Mouse (Mus musculus) cerebellum, postnatal 10 days (tissue): ENCODE results near the gene D17H6S53E.
A peak's percentile ranks its signal among the peaks of the same experiment; 100 is the strongest.
"Not testable (repeated sequence)": the region's sequence is repeated elsewhere in the genome, so short reads cannot be mapped to it uniquely, and the experiment has no call there.

Experiments used
- DNase-seq, 2 experiments: peaks; one replicate each; pipeline ENCODE4 v3.0.0; 2021; ENCODE audit warnings: mixed read lengths in 2 of 2

Gene D17H6S53E

DNA sequence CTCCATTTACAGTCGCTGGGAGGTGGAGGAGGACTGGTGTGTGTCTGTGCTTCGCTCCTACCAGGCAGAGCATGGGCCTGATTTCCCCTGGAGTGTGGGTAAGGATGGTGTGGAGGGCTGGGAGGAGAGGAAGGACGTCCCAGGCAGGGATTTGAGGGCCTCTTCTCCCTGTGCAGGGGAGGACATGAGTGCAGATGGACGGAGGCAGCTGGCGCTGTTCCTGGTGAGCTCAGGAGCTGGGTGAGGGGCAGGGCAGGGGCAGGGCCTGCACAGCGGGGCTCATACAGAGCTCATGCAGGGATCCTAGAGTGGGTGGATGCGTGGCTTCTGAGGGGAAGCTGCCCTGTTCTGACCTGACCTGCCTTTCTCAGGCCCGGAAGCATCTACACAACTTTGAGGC, 23.9 kb upstream of the D17H6S53E start:
- peak; percentile 61 to 70 for DNase-seq

DNA sequence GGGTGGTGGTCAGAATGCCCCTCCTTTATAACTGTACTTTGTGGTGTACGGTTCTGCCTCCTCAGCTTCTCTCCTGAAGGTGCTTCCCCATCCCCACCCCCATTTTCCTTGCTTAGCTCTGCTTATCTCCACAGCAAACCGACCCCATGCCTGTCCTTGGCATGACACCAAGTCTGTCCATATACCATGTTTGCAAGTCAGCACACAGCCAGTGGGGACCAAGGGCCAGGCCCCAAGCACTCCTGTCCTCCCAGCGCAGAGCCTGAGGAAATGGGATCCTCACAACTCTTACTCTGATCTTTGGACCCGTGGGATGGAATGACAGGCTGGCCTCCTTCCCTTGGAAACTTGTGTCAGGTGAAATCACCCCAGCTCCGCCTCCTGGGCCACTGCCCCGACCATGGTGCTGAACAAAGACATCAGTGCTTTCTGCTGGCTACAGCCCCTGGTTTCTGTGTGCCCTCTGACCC, 22.9 kb upstream of the D17H6S53E start:
- peak; percentile 27 to 43 for DNase-seq

DNA sequence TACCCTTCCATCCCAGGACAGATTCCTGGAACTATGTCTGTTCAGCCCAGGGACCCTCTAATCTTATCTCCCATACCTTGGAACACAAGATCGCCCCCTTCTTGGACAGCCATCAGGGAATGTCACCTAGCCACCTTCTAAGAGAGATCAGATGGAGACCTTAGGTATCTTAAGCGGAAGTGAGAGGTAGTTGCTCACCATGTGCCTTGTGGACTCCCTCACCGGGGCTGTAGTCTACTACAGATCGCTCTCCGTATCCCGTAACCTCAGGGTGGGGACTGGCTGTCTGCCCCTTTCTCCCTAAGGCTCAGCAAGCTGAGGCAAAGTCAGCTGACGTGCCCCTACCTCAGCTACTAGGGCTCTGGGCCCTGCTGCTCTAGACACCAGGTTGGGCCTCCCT, 22.1 kb upstream of the D17H6S53E start:
- peak in 1 of 2 experiments; percentile 12 for DNase-seq

DNA sequence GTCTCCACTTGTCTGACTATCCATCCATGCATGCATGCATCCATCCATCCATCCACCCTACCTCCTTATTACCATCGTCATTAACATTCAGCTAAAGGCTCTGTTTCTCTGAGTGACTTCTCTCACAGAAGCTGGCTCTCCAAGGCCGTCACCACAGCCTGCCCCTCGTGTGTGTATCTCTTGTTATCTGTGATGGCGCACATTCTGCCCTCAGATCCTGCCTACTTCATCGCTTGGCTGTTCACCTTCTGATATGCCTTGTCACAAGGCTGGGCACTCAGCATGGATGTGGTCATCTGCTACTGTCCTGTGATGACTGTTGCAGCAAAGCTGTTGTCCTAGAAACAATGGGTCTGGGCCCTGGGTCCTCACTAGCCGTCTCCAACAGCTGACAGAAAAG, 21.4 kb upstream of the D17H6S53E start:
- no peak for DNase-seq

DNA sequence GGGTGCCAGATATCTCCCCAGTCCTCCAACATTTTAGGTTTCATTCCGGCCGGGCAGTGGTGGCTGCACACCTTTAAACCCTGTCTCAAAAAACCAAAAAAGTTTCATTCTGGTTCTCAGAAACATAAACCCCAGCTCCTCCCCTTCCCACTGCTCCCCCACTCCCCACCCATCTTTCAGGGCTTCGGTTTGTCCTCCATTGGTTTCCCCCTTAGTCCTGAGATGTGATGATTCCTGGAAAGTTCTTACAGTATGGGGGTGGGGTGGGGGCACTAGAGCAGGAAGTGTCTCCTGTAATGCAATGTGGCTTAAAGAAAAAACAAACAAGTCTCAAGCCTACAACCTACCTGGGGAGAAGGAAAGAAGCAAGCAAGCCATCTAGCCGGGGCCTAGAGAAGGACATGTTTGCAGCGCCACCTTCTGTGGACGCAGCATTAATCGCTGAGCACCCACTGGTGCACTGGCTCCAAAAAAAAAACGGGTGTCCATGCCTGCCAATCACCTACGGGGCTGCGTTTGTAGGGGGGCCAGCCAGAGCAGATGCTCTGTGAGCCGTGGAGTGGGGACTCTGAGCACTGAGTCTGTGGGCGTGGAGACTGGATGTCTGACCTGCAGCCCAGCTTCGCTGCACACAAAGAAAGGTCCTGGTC, 20.3 kb upstream of the D17H6S53E start:
- peak; percentile 83 to 84 for DNase-seq

DNA sequence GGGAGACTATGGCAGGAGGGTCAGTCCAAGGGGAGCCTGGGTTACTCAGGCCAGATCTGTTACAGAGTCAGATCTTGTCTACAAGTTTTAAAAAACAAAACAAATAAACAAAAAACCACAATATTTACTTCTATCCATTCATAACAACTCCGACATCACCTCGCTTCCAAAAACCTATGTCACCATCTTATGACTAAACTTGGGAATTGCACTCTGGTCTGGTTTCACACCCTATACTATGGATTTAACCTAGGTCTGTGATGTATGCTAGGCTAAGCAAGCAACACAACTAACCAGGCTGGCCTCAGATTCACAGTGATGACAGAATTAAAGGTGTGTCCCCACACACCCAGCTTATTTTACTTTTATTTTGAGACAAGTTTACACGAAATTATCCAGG, 19.7 kb upstream of the D17H6S53E start:
- DNase-seq: no peak

DNA sequence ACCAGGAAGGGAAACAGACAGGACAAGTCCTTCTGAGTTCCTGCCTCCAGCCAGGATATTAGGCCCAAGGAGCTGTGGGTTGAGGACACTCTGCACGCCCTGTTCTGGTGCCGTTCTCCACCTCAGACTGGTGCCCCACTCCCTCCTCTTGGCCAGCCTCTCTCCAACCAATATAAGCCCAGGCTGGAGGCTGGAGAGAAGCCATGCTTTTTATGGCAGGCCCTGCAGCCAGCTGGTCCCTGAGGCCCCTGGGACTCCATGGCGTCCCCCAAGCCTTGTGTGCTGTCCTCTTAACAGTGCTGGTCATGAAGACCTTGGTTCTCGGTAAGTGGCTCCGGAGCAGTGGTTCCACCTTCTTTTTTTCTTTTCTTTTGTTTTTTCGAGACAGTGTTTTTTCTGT, 18.1 kb upstream of the D17H6S53E start, which contains the start of gene Ly6g5c:
Gene Ly6g5c (plus strand): TSS at position 183 of the 400 bp plus-strand sequence.
- peak; percentile 86 to 90 for DNase-seq

DNA sequence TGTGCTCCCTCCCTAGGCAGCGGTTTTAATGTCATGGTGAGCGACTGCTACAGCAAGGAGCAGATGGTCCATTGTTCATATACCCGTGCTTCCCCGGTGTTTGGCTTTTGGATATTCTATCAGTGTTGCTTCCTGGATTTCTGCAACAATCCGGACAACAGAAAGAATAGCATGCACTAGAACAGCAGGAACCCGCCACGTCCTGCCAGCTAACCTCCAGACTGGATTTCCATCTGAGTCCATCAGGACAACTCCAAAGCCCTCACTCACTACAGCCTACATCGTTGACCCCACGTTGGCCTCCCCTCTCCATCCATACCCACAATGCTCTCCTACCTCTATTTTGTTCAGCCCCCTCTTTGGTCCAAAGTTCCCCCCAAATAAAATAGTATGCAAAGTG, 14.4 kb upstream of the D17H6S53E start:
- no peak for DNase-seq

DNA sequence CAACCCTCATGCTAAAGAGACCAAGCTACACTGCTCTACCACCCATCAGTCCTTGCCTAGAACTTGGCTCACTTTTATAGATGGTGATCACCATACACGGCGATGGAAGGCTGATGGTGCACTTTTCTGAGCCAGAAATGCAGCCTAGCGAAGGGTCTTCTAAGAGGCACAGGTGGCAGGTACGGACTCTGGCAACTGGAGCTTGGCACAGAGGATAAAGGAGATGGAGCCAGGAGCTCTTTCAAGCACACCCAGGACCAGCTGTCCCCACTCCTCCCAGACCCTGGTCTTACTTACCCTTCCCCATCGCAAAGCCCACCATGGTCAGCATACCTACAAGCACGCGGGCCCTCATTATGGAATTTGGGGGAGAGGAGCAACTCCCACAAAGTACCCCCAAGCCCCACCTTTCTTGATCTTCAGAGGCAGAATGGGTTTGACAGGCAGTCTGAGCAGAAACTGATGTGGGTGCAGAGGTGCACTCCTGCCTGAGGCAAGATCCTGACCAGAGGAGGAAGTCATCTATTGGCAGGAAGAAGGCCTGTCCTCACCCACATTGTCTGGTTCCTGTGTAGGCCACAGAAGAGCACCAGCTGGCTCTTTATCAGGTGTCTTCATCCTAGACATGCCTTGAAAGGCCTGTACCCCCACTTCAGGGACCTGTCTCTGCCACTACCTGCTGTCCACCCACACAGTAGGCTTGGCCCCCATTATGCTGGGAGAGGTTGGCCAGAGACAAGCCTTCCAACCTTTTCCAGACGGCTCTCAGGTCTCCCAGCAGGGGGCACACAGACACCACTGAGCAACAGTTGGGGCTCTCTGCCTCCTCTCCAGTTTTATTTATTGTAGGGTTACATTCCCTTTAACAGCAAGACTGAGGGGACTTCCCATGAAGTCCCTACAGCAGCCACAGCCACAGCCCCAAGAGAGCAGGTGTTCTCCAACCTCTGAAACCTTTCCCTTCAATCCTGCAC, 10.8 kb upstream of the D17H6S53E start, which contains the start of gene Ly6g5b:
Gene Ly6g5b (minus strand): TSS at position 383 of the 974 bp plus-strand sequence.
- DNase-seq: peak; percentile 68 to 70

DNA sequence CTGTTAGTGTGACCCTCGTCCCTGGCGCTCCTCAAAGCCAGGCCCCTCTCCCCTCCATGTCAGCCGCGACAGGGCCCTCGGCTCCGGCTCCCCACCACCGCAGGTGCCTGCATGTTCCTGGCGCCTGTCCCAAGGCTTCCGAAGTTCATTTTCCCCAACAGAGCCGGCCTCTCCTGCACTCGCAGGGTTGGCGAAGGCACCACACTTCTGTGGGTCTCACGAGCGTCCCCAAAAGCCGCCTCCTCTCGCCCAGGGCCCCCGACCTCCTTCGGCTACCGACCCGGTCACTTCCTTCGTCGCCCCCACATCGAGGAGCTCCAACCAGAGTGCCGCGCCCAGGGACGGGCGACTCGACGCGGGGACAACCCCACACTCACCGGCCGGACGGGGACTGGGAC, 5.4 kb upstream of the D17H6S53E start:
- DNase-seq: peak; percentile 72 to 80

DNA sequence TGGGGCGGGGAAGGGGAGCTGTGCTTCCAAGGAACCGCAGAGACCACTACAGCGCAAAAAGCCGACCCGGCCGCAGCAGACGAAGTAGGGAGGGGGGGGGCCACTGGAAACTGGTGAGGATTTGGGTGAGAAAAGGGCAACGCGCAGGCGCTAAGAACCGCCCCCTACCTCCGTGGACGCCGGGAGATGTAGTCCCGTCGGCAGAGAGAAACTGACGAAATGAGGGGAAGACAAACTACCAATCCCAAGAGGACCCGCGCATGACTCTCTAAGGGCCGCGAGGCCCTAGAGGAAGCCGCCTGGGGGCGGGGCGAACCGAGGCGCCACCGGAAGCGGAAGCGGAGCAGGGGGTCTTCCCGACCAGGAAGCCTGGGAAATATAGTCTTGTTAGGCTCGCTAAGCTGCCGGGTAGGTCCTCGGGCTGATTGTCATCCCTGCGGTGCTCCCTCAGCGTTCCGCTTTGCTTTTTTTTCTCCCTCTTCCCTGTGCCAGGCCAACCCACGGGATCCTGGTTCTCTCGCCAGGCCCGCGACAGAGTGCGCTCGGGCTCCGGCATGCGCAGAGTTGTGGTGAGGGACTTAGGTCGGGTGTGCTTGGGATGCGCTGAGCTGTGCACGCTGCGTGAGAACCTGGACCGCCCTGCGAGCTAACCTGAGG, 4.9 kb upstream of the D17H6S53E start, which contains the start of gene Gpank1:
Gene Gpank1 (plus strand): TSS at position 313 of the 657 bp plus-strand sequence.
- DNase-seq: peak; percentile 99 to 100

DNA sequence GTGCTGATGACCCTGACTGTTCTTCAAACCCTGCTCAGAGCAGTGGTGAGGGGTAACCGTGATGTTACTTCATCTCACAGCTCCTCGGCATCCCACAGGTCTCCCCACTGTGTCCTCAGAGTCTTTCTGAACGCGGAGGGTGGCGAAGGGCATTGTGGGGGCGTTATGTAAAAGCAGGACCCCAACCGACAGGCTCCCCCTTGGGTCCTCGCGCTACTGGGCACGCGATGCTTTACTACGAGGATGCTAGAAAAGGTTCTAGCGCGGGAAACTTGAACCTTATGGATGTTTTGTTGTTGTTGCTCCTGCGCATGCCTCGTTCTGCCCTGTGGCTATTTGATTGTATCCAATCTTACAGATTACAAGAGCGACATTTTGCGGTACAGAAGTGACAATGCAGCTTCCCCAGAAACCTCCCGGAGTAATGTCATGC, 4.3 kb upstream of the D17H6S53E start, which contains the start of gene Csnk2b:
Gene Csnk2b (minus strand): TSS at position 183 of the 433 bp plus-strand sequence.
- DNase-seq: peak; percentile 85

DNA sequence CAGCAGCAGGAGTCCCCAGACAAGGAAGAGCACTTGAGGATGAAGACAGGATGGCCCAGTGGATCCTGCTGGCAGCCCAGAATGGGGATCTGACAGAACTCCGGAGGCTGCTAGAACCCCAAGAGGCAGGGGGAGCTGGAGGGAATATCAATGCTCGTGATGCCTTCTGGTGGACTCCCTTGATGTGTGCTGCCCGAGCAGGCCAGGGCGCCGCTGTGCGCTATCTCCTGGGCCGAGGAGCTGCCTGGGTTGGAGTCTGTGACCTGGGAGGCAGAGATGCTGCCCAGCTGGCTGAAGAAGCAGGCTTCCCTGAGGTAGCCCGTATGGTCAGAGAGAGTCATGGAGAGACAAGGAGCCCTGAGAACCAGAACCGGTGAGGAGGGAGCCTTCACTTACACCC, 2.9 kb upstream of the D17H6S53E start:
- not testable (repeated sequence) for DNase-seq

DNA sequence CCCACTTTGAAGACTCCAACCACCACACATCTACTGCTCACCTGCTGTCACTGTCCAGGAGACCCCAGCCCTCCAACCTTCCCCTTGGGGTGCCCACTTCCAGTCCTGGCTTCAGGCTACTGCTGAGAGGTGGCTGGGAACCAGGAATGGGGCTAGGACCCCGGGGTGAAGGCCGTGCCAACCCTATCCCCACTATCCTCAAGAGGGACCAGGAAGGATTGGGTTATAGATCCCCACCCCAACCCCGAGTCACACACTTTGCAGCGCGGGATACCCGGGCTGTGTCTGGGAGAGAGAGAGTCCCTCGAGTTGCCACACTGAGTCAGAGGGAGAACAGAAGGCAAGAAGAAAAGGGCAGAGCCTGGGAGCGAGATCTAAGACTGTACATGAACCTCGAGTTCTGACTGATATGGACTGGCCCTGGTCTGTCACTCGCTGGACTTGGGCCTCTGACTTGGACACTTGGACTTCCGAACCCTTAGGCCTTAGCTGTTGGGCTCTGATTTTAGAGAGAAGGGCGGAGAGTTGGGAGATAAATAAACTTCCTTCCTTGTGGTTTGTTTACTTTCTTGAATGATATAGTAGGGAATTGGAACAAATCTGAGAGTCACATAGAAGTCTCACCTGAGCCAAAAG, 1.8 kb upstream of the D17H6S53E start:
- DNase-seq: not testable (repeated sequence)

DNA sequence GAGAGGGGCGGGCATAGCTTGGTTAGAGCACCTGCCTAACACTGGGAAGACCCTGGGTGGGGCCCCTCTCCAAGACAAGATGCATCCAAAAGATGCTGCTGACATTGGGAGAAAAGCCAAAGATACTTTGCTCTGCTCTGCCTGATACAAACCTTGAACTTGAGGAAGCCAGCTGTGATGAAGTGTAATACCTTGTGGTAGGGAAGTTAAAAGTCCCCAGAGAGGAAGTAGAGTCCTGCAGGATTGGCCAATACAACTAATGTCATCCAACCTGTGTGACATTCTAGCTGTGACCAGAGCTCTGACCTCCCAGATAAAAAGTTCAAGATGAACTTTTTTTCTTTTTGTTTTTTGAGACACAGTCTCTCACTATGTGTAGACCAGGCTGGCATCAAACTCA, 1.1 kb upstream of the D17H6S53E start:
- DNase-seq: no peak

DNA sequence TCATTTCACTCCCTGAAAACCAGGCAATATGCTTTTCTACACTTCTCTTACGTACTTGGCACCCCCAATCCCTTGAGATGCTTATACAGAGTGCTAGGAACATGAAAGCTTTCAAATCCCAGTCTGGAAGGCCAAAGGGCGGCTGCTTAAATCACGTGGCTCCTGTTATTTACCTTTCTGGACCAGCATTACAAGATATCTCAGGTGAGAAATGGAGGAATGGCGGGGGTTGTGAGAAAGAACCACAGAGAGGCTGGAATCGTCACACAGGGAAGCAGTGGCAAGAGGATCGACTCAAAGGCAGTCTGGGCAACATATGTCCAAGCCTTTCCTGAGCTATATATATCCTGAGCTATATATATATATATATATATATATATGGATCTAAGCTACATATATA, 595 bp upstream of the D17H6S53E start:
- no peak for DNase-seq

DNA sequence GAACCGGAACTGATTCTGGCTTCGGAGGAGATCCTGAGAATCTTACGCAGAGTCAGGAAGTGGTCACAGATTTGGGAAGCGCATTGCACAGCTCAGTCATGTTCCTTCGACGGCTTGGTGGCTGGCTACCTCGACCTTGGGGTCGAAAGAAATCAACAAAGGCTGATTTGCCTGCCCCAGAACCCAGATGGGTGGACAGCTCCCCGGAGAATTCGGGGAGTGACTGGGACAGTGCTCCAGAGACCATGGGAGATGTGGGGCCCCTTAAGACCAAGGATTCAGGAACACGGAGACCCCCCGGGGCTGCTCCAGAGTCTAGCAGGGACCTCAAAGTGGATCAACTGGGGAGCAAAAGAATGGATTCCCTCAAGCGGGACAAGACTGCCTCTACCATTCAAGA, 844 bp downstream of the D17H6S53E start:
- no peak for DNase-seq

DNA sequence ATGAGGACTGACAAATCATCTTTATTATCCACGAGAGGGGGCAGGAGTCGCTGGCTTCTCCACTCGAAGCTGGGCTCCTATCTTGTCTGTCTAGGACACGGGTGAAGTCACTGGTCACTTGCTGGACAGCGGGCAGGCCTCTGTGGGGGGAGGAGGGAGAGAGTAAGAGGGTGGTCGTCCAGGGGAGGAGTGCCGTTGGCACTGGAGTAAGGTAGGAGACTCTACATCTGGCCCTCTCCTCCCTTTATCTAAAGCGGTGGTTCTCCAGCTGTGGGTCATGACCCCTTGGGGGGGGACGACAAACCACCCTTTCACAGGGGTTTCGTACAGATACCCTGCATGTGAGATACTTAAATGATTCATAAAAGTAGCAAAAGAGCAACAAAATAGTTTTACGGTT, 2.8 kb downstream of the D17H6S53E start:
- no peak for DNase-seq

DNA sequence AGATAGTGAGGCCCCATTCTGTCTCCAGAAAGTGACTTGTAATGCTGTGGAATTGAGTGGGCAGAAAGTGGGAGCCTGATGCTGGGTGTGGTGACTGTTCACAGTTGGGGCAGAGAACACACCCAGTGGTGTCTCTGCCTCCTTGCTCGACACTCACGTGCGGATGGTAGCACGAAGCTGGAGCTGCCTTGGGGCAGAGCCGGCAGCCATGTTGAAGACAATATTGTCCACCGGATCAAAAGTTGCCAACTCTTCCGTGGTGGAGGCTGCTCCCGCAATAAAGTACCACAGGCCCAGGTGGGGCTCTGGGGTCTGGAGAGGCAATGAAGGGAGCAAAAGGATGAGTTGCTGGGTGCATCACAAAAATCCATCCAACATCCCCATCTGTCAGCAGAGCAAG, 4.9 kb downstream of the D17H6S53E start:
- no peak for DNase-seq

DNA sequence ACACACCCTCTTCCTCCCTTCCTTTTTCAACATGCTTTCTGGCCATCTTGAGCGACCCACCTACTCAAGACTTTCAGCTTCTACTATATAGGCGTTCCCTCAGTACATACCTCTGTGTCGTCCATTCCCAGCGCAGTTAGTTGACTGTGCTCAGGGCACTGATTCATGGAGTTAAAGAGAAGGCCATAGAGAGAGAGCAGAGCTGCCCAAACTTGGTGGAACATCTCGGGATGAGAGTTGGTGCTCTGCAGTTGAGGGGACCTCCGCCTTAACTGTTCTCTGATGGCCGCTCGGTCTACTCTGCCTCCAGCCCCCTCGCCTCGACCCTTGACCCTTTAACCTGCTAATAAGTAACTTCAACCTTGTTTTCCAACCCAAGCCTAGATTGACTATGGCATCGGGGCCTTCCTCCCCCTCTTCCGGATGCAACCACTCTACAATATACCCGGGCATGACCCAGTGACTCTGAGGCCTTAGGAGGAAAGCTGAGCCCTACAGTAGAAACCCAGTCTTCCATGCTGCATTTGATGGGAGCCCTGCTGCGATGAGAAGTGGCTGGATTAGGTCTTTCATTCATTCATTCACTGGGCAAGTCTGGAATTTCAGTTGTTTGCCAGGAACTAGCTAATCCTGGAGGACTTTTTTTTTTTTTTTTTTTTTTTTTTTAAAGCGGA, 5.5 kb downstream of the D17H6S53E start, which contains the start of gene Apom:
Gene Apom (minus strand): TSS at position 551 of the 674 bp plus-strand sequence.
- DNase-seq: no peak

DNA sequence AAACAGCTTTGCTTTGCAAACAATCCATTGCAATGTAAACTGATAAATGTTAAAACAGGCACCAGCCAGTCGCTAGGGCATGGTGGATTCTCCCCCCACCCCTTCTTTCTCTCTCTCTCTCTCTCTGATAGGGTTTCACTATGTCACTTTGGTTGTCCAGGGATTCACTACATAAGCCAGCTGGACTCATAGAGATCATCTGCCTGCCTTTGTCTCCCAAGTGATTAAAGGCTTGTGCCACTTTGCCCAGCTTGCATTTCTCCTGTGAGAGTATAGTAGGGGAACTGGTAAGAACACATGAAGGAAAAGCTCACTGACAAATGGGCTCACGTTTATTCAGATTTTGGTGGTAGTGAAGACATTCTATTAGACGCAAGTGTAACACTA, 6.0 kb downstream of the D17H6S53E start:
- no peak for DNase-seq

DNA sequence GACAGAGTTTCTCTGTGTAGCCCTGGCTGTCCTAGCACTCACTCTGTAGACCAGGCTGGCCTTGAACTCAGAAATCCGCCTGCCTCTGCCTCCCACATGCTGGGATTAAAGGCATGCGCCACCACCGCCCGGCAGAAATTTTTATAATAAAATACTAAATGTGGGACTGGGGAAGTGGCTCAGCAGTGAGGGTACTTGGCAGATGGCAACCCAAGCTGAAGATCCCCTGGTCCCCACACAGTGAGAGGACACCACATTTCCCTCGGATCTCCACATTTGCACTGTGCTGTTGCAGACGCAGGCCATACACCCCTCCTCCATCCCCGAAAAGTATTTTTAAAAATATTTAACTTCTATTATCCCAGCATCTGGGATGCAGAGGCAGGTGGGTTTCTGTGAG, 7.3 kb downstream of the D17H6S53E start:
- DNase-seq: no peak
